Mouse (Mus musculus): ENCODE measurements around the gene Per3.
"Not testable (repeated sequence)": the region's sequence is repeated elsewhere in the genome, so short reads cannot be mapped to it uniquely, and the experiment has no call there.

The Per3 gene

DNA sequence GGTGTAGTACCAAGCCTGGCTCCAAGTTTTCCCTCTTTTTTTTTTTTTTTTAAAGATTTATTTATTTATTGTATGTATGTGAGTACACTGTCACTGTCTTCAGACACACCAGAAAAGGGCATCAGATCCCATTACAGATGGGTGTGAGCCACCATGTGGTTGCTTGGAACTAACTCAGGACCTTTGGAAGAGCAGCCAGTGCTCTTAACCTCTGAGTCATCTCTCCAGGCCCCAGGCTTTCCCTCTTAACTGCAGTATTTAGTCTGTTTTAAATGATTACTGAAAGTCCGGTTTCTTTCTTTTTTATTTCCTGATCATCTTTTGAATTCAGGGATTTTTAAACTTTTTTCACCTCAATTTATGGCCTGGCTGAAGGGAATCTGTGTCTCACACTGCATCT is 27.1 kb downstream of the Per3 start:
- DNase-seq, result not testable (repeated sequence)

DNA sequence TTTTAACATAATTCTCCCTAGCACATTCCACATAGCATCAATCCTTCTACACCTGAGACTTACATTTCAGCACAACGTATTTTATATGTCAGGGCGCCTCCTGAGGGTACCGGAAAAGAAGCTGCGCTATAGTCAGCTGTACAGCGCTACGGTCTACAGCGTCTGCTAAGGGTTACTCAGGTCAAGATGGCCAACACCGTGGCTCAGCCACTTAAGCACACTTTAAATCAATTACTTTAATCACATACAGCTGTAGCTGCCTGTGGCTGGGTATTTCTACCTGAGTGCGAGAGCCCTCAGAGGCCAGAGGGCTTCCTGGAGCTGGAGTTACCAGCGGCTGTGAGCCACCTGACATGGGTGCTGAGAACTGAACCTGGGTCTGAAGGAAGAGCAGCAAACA is 28.5 kb downstream of the Per3 start:
- DNase-seq, result no peak

DNA sequence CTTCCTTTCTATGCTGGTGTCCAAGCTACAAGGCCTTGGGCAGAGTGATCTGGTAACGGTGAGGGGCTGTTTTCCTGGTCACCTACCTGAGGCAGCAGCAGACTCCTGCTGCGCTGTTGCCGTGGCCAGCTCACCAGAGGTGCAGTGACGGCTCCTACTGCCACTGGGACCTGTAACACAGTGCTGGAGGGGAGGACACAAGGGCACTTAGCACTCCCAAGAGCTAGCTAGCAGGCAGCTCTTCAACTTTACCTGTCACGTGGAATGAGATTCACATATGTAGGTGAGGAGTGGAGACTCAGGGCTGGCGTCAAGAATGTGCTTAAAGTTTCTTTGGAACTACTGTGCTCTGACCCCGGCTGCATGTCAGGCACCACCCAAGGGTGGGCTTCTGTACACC is 34.1 kb downstream of the Per3 start:
- DNase-seq, result no peak

- DNase-seq, result peak; percentile 70
Measured at GRCm38 (mm10) chr4:151006945-151007344, 37.5 kb downstream of the Per3 start.

DNA sequence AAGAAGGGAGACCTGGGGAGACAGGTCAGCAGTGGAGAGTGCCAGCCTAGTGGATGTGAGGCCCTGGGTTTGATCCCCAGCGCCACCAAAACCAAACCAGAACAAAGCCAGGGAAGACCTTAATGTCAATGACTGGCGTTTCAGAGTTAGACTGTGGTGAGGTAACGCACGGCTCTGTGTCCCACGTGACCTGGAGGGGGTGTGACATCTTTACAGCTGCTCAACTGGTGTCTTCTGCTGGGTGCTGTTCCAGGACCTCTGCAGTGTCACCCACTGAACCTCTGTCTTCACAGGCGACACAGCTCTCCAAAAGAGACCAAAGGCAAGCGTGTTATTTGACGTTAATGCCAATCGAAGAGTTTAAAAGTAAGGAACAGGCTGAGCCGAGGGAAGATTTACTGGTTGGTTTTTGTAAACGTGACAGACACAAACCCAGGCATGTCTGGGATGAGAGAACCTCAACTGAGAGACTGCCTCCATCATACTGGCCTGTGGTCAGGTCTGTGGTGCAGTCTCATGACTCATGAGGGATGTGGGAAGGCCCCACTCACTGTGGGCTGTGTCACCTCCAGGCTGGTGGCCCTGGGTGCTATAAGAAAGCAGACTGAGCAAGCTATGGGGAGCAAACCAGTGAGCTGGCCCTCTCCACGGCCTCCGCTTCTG is 38.7 kb downstream of the Per3 start:
- peak; percentile 46 for DNase-seq

GRCm38 (mm10) chr4:151001397-151001796 is 43.1 kb downstream of the Per3 start:
- no peak for DNase-seq

DNA sequence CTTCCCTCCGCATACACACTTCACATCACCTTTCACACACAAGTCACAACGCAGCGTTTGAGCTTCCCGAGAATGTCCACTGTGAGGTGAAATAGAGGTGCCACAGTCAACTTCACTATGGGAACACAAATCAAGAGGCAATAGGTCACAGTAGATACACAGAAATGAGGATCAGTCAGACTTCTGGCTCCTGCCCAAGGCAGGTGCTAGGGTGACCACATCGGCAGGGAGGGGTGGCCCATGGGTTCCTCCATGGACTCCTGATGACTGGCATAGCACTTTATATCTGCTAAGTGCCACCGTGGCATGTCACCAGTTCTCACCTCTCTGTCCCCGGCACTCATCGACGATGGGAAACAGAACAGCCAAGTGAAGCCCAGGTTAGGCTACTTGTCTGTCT is 45.8 kb downstream of the Per3 start:
- no peak for DNase-seq

DNA sequence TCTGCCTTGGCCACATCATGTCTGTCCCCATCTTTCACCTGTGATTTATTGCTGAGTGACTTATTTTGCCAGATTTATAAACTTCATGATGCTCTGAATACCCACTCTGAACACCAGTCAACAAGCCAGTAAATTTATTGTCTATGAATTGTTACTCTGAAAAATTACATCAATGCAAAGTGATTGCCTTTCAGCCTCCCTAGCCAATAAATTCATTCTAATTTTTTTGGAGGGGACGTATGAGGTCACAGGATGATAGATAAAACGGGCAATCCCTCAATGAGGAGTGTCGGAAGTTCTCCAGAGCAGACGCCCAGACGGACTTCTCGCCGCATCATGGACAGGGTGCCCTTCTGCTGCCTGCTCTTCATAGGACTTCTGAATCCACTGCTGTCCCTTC is 47.7 kb downstream of the Per3 start, which contains the start of gene Uts2:
TSS of gene Uts2 (plus strand) at position 301 of the 400 bp plus-strand sequence.
- no peak for DNase-seq

- DNase-seq, result peak; percentile 37
Measured at GRCm38 (mm10) chr4:150990148-150990547, 54.3 kb downstream of the Per3 start.

DNA sequence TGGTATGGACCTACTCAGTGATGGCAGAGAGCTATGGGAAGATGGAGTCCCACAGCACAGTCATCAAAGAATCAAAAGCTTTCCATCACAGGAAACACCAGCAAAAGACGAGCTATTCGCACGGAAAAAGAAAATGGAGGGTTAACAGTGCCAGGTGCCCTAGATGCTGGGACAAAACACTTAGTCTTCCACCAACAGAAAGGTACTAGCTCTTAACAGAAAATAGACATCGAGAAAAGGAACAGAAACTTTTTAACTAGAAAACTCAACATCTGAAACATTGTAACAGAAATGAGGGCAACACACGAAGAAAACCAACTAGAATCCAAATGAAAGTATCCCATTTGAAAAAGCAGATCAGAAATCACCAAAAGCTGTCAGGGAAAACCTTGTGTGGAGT is 64.3 kb downstream of the Per3 start:
- DNase-seq, result no peak

GRCm38 (mm10) chr4:150979455-150979854 is 65.0 kb downstream of the Per3 start:
- no peak for DNase-seq

DNA sequence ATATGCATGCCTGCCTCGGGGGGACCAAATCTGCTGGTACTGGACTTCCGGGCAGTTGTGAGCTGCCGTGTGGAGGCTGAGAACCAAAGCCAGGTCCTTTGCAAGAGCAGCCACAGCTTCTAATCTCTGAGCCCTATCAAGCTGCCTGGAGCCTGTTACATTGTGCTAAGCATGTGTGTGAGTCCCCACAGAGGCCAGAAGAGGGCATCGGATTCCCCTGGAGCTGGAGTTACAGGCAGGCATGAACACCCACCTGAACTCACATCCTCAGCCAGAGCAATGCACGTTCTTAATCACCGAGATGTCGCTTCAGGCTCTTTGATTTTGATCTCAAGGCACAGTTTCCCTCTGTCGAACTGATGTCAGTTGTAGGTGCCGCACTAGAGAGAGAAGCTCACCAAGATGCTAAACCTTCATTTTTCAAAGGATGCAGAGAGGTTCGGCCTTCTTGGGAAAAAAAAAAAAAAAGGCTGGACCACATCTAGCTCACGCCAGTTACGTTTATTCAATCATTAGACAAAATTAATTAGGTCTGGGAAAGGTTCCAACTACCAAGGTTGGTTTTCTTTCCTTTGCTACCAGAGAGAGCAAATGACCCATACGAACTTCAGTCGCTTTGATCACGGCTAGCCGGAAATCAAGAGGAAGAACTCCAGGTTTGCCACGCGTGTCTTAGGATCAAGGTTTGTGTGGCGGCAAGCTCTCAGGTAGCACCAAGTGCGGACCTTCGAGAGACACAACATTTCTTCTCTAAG is 66.1 kb downstream of the Per3 start:
- no peak for DNase-seq

DNA sequence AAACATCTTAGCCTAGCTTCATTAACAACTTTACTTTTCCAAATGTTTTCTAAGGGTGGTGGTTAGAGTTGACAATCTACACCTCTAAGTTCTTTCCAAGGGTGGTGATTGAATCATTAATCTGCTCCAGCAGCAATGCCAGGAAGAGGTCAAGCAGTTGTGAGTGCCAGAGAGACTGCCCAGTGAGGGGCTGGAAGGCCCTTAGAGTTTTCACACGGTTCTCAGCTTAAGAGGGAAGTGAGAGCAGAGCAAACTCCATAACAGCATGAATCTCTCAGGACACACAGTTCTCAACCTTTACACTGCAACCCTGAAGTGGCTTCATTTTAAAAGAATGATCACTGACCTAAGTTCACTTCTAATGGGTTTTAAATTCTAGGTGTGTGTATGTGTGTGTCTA is 69.3 kb downstream of the Per3 start:
- DNase-seq, result no peak

GRCm38 (mm10) chr4:150973264-150973663 is 71.2 kb downstream of the Per3 start:
- no peak for DNase-seq

- no peak for DNase-seq
Measured at GRCm38 (mm10) chr4:150968956-150969355, 75.5 kb downstream of the Per3 start.

DNA sequence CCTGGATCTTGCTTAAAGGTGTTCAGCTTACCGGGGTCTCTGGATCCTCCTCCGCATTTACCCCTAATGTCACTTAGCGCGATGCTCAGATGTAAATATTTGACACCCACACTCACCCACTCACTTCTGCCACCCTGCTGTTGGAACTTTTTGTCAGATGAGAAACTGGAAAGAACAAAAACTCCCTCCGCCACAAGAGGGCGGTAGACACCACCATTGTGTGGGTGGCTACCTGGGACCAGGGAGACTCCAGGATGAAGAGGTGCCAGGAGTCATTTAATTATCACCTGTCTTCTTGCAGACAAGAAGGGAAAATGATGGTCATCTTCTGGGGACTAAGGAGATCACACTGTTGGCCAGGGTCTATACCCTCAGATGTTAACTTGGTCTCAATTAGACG is 77.9 kb downstream of the Per3 start:
- peak; percentile 72 for DNase-seq

- DNase-seq, result no peak
Measured at GRCm38 (mm10) chr4:150965555-150965951, 78.9 kb downstream of the Per3 start.

DNA sequence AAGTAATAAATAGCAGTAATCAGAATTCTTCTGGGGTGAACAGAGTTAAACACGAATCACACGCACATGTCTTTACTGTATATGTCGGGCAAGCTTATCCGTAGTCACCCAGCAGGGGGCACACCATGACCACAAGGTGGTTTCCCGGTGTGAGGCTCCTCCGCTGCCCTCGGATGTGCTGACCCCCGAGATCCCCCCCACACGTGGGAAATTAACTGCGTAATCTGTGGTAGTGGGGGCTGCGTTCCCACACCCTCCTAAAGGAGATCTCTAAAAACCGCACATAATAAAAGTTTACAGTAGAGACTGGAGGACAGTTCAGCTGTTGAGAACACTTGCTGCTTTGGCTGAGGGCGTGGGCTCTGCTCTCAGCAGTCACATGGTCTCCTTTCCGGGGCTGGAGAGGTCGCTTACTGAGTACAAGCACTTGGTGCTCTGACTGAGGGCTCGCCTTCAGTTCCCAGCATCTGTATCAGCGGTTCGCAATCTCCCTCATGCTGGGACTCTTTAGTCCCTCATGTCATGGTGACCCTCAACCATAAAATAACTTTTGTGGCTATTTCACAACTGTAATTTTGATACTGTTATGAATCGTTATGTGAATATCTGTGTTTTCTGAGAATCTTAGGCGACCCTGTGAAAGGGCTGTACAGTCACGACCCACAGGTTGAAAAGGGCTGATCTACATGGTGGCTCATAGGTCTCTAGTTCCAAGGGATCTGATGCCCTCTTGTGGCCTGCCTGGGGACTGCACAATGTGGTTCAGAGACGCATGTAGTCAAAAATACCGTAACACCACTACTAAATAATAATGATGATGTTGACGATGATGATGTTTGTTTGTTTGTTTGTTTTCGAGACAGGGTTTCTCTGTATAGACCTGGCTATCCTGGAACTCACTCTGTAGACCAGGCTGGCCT is 79.6 kb downstream of the Per3 start:
- DNase-seq, result peak; percentile 94

DNA sequence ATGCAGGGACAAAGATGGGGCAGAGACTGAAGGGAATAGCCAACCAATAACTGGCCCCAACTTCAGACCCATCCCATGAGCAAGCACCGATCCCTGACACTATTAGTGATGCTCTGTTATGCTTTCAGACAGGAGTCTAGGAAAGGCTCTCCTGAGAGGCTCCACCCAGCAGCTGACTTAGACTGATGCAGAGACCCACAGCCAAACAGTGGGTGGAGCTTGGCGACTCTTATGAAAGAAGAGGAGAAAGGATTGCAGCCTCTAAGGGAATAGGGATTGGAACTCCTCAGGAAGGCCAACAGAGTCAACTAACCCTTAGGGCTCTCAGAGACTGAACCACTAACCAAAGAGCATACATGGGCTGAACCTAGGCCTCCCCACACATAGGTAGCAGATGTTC is 80.8 kb downstream of the Per3 start:
- no peak for DNase-seq

DNA sequence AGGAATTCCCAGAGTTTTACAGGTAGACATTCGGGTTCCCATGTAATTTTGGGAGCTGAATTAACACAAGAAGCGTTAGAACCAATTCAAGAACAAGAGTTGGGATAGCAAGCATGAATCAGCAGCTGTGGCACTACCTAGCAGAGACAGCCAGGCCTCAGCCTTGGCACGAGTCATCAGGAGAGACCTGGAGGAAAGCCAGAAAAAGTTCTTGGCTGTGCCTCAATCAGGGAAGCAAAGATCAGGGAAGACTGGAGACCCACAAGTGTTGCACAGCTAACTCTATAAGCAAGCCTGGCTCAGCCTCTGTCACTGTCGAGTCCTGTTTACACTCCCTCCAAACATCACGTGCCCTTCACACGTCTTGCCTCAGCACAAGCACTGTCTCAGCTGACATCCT is 82.2 kb downstream of the Per3 start:
- no peak for DNase-seq

GRCm38 (mm10) chr4:150958536-150958935 is 85.9 kb downstream of the Per3 start:
- no peak for DNase-seq

DNA sequence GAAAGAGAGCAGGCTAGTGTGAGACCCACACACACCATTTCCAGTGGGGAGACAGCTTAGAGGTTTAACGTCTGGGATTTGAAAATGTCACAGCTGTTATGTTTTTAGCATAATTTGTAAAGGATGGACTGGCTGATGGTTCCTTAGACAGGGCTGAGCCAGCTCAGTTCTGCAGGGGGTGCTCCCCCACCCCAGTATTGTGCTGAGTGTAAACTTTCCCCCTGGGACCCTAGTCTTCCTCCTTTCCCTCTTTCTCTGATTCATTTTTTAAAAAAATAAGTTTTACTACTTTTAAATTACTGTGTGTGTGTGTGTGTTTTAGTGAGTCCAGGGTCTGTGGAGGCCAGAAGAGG is 87.4 kb downstream of the Per3 start:
- DNase-seq, result no peak

GRCm38 (mm10) chr4:150956369-150957105 is 87.9 kb downstream of the Per3 start:
- DNase-seq, result no peak

Measured in thymus, postnatal 14 days (tissue).